Mouse (Mus musculus) limb, embryonic 13.5 days (tissue): ENCODE results near the gene Sppl3. TPM values are rescaled to one million over a fixed set of nuclear protein-coding genes. Genes with fewer than 3 reads are reported as not detected.

Experiments used
- ATAC-seq: fragments of 200-750 bp; cut with Nextera tagmentation; 2 replicates; pipeline ENCODE4 v1.8.0; 2017; ENCODE audit warnings: low read depth, moderate number of reproducible peaks, moderate TSS enrichment; ENCODE audit not compliant: low FRiP score
- H3K27ac ChIP-seq: fragments of 300-500 bp; sonication (generic); 2 replicates; pipeline ENCODE4 v1.5.1; 2015; ENCODE audit warnings: inconsistent platforms, mild to moderate bottlenecking, moderate library complexity
- H3K27me3 ChIP-seq: fragments of 300-500 bp; sonication (generic); 2 replicates; pipeline ENCODE4 v1.6.1; 2015; ENCODE audit warnings: mild to moderate bottlenecking, inconsistent platforms
- H3K36me3 ChIP-seq: fragments of 300-500 bp; sonication (generic); 2 replicates; pipeline ENCODE4 v1.6.1; 2015; ENCODE audit warnings: inconsistent platforms, mild to moderate bottlenecking, moderate library complexity
- H3K4me1 ChIP-seq: fragments of 300-500 bp; sonication (generic); 2 replicates; pipeline ENCODE4 v1.6.1; 2015; ENCODE audit warnings: inconsistent platforms
- H3K4me2 ChIP-seq: fragments of 300-500 bp; sonication (generic); replicated peaks from 2 replicates; pipeline ENCODE4 v1.6.1; 2015; ENCODE audit warnings: inconsistent platforms, mild to moderate bottlenecking, moderate library complexity
- H3K4me3 ChIP-seq: fragments of 300-500 bp; sonication (generic); 2 replicates; pipeline ENCODE4 v1.5.1; 2015; ENCODE audit warnings: moderate library complexity, mild to moderate bottlenecking, inconsistent platforms
- H3K9ac ChIP-seq: fragments of 300-500 bp; sonication (generic); 2 replicates; pipeline ENCODE4 v1.6.1; 2015; ENCODE audit warnings: mild to moderate bottlenecking, inconsistent platforms
- H3K9me3 ChIP-seq: fragments of 300-500 bp; sonication (generic); 2 replicates; pipeline ENCODE4 v1.6.1; 2016; ENCODE audit warnings: inconsistent platforms
- WGBS: fragments of 180-500 bp; shearing (Covaris S2); methylation state at CpG from one replicate; pipeline ENCODE4 v1.1.7; 2015; 5-methylcytosine and 5-hydroxymethylcytosine counted together
- polyA plus RNA-seq: library from polyadenylated mRNA; unstranded; fragments of >200 nt; fragmentation: Nextera tagmentation; extraction: Ambion mirVana; gene quantifications from 2 replicates; pipeline ENCODE4 v1.2.1, GENCODE M21; 2015

Sppl3 gene
- polyA plus RNA-seq, 1 experiment from 2014 or later, result 16.2 TPM

DNA sequence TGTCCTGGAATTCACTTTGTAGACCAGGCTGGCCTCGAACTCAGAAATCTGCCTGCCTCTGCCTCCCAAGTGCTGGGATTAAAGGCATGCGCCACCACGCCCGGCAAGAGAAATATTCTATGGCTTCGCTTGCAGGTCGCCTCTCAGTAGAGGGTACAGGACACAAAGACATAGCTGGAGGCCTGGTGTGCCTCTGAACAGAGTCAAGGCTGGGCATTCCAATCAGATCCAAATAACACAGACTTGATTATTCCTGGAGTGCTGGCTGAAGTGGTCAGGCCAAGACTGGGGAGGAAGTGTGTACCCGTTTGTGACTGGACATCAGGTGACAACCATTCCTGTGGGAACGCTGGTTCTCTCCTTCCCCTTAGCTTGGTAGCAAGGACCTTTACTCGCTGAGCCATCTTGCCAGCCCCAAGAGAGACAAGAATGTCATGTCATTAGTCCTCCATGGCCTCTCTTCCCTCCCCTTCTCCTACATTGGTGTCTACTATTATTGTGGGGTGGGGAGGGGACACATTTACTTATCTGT lies 131.3 kb downstream of the Sppl3 start:
- Histone ChIP-seq H3K9me3 (no peaks in the 10 kb centered on the region), H3K9ac (no peak overlapping the region), H3K4me1 (no peaks in the 10 kb centered on the region), H3K4me2 (no peak overlapping the region), H3K27ac (no peak overlapping the region), H3K27me3 (no peaks in the 10 kb centered on the region), H3K36me3 (peaks cover 43% of the 10 kb centered on the region), H3K4me3 (no peak overlapping the region)
- ATAC-seq, result no peak
- 90% methylated on average over 9 of the region's 9 CpGs for WGBS

GRCm38 (mm10) chr5:115143552-115143951 lies 132.6 kb downstream of the Sppl3 start:
- Histone ChIP-seq H3K4me1 (no peaks in the 10 kb centered on the region), H3K9ac (no peak overlapping the region), H3K4me3 (no peak overlapping the region), H3K36me3 (peaks cover 57% of the 10 kb centered on the region), H3K9me3 (no peaks in the 10 kb centered on the region), H3K27me3 (no peaks in the 10 kb centered on the region), H3K27ac (no peak overlapping the region), H3K4me2 (no peak overlapping the region)
- WGBS, result 81% methylated on average over 10 of the region's 10 CpGs
- no peak for ATAC-seq

GRCm38 (mm10) chr5:115144471-115144870 lies 133.5 kb downstream of the Sppl3 start:
- no peak for ATAC-seq
- H3K4me1 ChIP-seq, result no peaks in the 10 kb centered on the region
- H3K4me2 ChIP-seq, result no peak overlapping the region
- 0 out of 2 replicates have a peak overlapping the region, but pooled peaks have one; percentile 22 for H3K27ac ChIP-seq
- no peaks in the 10 kb centered on the region for H3K9me3 ChIP-seq
- H3K9ac ChIP-seq, result no peak overlapping the region
- 77% methylated on average over 6 of the region's 6 CpGs for WGBS
- no peak overlapping the region for H3K4me3 ChIP-seq
- no peaks in the 10 kb centered on the region for H3K27me3 ChIP-seq
- peaks cover 64% of the 10 kb centered on the region for H3K36me3 ChIP-seq

- Histone ChIP-seq H3K9me3 (no peaks in the 10 kb centered on the region), H3K4me3 (no peak overlapping the region), H3K4me1 (no peaks in the 10 kb centered on the region), H3K4me2 (no peak overlapping the region), H3K27me3 (no peaks in the 10 kb centered on the region), H3K36me3 (peaks cover 74% of the 10 kb centered on the region), H3K27ac (no peak overlapping the region), H3K9ac (no peak overlapping the region)
- 80% methylated on average over 11 of the region's 11 CpGs for WGBS
- no peak for ATAC-seq
Observed at GRCm38 (mm10) chr5:115145253-115145968, 134.5 kb downstream of the Sppl3 start.

DNA sequence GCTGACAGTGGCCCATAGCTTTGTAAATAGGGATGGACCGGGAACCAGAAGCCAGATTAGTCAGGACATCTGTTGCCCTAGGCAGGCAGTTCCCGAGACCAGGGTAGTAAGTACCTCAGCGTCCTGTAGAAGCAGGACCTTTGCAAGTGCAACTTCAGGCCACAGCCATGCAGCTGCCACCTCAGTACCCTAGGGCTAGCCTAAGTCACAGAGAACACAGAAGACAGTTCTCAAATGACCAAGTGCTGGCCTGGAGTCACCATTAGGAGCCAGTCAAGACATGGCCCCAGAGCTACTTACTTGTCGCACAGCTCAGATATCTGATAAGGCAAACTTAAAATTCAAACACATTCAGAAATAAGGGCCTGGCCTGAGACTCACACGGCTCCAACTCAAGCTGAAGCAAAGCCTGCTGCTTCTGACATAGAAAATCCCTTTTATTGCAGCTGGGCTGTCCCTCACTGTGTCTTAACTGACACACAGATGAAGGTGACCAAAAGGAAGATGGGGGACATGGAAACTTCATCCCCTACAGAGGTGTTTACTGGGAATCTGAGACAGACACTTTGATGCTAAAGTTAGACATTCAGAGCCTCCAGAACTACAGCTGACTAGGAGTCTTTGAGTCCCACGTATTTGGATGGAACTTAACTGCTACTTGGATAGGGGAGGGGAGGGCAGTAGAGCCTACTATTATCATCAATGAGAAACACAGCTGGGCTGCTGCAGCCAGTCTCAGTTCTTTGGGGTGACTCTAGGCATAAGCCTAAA lies 135.2 kb downstream of the Sppl3 start:
- WGBS, result 74% methylated on average over 6 of the region's 6 CpGs
- no peak overlapping the region for H3K4me3 ChIP-seq
- H3K9ac ChIP-seq, result no peak overlapping the region
- no peak overlapping the region for H3K27ac ChIP-seq
- no peak for ATAC-seq
- H3K36me3 ChIP-seq, result peaks cover 81% of the 10 kb centered on the region
- no peaks in the 10 kb centered on the region for H3K9me3 ChIP-seq
- peaks cover 4% of the 10 kb centered on the region; the same call in 1 of the 2 replicates for H3K4me1 ChIP-seq
- no peaks in the 10 kb centered on the region for H3K27me3 ChIP-seq
- no peak overlapping the region for H3K4me2 ChIP-seq

- no peaks in the 10 kb centered on the region for H3K27me3 ChIP-seq
- no peak for ATAC-seq
- H3K9me3 ChIP-seq, result no peaks in the 10 kb centered on the region
- H3K27ac ChIP-seq, result no peak overlapping the region
- H3K4me1 ChIP-seq, result peaks cover 10% of the 10 kb centered on the region
- H3K4me3 ChIP-seq, result no peak overlapping the region
- no peak overlapping the region for H3K4me2 ChIP-seq
- H3K9ac ChIP-seq, result no peak overlapping the region
- peaks cover 85% of the 10 kb centered on the region for H3K36me3 ChIP-seq
Observed at GRCm38 (mm10) chr5:115146747-115147130, 135.8 kb downstream of the Sppl3 start.

- H3K27ac ChIP-seq, result no peak overlapping the region
- no peaks in the 10 kb centered on the region for H3K27me3 ChIP-seq
- H3K9ac ChIP-seq, result no peak overlapping the region
- H3K36me3 ChIP-seq, result peaks cover 86% of the 10 kb centered on the region
- no peak overlapping the region for H3K4me2 ChIP-seq
- WGBS, result 88% methylated on average over 3 of the region's 3 CpGs
- H3K4me3 ChIP-seq, result no peak overlapping the region
- no peaks in the 10 kb centered on the region for H3K9me3 ChIP-seq
- peaks cover 16% of the 10 kb centered on the region for H3K4me1 ChIP-seq
- ATAC-seq, result no peak
Observed at GRCm38 (mm10) chr5:115147388-115147787, 136.5 kb downstream of the Sppl3 start.

- H3K4me1 ChIP-seq, result peaks cover 26% of the 10 kb centered on the region
- no peaks in the 10 kb centered on the region for H3K9me3 ChIP-seq
- no peaks in the 10 kb centered on the region for H3K27me3 ChIP-seq
- peaks cover 85% of the 10 kb centered on the region for H3K36me3 ChIP-seq
- no peak overlapping the region for H3K4me3 ChIP-seq
- ATAC-seq, result no peak
- no peak overlapping the region for H3K27ac ChIP-seq
- H3K4me2 ChIP-seq, result no peak overlapping the region
- 92% methylated on average over 8 of the region's 8 CpGs for WGBS
- no peak overlapping the region for H3K9ac ChIP-seq
Observed at GRCm38 (mm10) chr5:115148378-115148777, 137.4 kb downstream of the Sppl3 start.

Other genes starting within 250 kb of the Sppl3 start
- gene Ankrd13a, start 236.5 kb upstream of the Sppl3 start, polyA plus RNA-seq, result 38.6 and 40.2 TPM in 2 replicates
- gene Git2, start 235.6 kb upstream of the Sppl3 start, polyA plus RNA-seq, result 46.9 and 52.5 TPM in 2 replicates
- 93.9 and 98.0 TPM in 2 replicates for gene 1500011B03Rik, start 187.7 kb upstream of the Sppl3 start, polyA plus RNA-seq
- gene 4930519G04Rik, start 157.5 kb upstream of the Sppl3 start, polyA plus RNA-seq, result not detected in 2 replicates
- 0.24 and 0.28 TPM in 2 replicates for gene Gm9936, start 152.5 kb upstream of the Sppl3 start, polyA plus RNA-seq
- 1.3 and 2.3 TPM in 2 replicates for gene Oasl2, start 114.2 kb upstream of the Sppl3 start, polyA plus RNA-seq
- gene Oasl1, start 87.9 kb upstream of the Sppl3 start, polyA plus RNA-seq, result 0.49 and 0.62 TPM in 2 replicates
- 73.3 and 73.9 TPM in 2 replicates for gene 2210016L21Rik, start 69.0 kb upstream of the Sppl3 start, polyA plus RNA-seq
- gene Hnf1a, start 40.0 kb upstream of the Sppl3 start, polyA plus RNA-seq, result 0.05 TPM in 1 of 2 replicates, not detected in the other
- gene Gm10401, start 87.2 kb downstream of the Sppl3 start, polyA plus RNA-seq, result 43.3 and 44.1 TPM in 2 replicates
- gene Acads, start 108.2 kb downstream of the Sppl3 start, polyA plus RNA-seq, result 56.5 and 56.9 TPM in 2 replicates
- 45.5 and 47.1 TPM in 2 replicates for gene Unc119b, start 123.8 kb downstream of the Sppl3 start, polyA plus RNA-seq
- 66.1 and 78.1 TPM in 2 replicates for gene Mlec, start 147.0 kb downstream of the Sppl3 start, polyA plus RNA-seq
- 0.75 and 0.91 TPM in 2 replicates for gene Cabp1, start 183.2 kb downstream of the Sppl3 start, polyA plus RNA-seq
- 83.6 and 93.9 TPM in 2 replicates for gene Pop5, start 224.7 kb downstream of the Sppl3 start, polyA plus RNA-seq